Mouse (Mus musculus): Measurements from ENCODE around the gene Vsig8.
A peak's percentile ranks its signal among the peaks of the same experiment; 100 is the strongest.

Vsig8 gene

DNA sequence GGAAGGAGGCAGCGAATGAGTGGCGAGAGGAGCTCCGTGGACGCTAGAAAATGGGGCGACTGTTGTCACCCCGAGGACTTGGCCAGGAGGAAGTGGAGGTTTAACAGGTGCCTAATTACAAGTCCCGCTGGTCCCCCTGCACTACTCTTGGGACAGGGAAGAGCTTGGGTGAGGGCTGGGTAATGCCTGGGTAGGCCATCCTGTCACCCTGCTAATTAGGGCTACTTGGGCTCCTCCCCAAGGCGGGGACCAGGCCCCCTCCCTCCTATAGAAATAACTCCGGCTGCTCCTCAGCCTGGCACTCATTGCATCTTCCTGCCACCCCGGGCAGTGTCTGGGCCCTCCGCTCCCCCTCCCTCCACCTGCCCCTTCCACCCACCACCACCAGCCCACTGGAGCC, at the start of gene Vsig8:
Gene Vsig8 (plus strand): TSS at position 301 of the 400 bp plus-strand sequence.
- DNase-seq (ENCODE audit: low read depth) = no peak

DNA sequence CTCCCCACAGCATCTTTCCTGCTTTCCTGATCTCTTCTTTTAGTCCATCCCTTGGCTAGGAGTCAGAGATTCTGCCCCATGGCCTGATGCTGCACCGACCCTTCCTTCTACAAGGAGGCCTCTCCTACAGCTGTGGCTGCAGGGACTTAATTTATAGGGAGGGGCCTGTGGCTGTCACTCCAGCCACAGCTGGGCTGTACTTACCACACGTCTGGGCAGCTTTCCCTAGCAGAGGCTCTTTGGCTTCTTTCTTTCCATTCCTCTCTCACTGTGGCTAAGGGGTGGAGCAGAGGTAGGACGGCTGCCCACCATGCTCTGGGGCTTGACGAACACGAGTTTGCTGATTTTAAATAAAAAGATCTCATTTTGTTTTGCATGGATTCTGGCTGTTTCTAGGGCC, 48.7 kb upstream of the Vsig8 start:
- no peak for DNase-seq (ENCODE audit: low read depth)

DNA sequence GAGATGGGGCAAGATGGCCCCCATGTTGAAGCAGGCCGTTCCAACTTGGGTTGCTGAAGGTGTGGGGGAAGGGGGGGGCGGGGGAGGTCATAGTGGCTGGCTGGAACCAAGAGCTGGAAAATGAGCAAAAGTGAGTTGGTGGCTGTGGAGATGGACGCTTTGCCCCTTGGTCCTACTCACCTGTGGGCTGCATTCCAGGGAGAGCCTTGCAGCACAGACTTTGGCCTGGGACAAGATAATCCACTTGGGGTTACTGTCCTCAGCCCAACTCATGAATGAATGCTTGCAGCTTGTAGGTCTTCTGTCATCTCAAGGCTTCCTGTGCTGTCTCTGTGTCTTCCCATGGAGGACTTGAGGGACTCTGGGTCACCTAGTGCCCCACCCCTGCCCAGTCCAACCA, 48.0 kb upstream of the Vsig8 start:
- DNase-seq (ENCODE audit: low read depth) = no peak

DNA sequence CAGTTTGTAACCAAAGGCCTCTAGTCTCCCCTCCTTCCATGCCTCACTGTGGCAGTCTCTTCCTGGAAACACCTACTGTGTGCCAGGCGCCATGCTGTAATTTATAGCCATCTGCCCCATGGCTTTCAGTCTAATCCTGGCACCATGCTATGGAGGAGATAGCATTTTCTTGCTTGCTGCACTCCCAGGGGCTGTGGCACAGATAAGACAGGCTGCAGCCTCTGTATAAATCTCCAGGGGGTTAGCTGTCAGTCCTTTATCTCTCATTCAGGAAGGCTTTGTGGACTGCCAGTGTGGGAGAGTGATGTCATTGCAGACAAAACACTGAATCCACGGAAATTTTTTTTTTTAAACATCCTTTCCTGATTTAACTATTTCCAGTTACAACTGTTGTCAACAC, 47.6 kb upstream of the Vsig8 start:
- DNase-seq (ENCODE audit: low read depth) = no peak

DNA sequence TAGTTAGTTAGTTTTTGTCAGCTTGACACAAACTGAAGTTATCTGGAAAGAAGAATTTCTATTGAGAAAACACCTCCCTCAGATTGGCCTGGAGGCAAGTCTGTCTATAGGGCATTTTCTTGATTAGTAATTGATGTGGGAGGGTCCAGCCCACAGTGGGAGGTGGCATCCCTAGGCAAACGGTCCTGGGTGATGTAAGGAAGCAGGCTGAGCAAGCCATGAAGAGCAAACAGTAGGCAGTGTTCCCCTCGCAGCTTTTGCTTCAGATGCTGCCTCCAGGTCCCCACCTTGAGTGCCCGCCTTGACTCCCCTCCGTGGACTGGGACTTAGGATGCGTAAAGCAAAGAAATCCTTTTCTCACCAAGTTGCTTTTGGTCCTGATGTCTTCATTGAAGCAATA, 46.5 kb upstream of the Vsig8 start:
- no peak for DNase-seq (ENCODE audit: low read depth)

DNA sequence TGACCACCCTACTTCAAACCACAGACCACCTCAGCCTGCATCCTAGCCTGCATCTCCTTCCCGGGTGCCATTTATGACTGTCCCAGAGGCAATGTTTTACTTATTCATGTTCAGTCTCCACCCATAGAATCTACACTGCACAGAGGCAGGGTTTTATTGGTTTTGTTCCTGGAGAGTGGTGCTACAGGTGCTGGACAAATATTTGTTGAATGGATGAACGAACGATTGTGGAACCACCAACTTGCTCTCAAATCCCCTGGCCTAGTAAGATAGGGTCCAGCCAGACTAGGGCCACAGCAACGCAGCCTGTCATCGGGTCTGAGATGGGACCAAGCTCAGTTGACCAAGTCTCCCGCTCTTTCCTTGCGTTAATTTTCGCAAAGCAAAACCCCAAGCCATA, 45.8 kb upstream of the Vsig8 start:
- no peak for DNase-seq (ENCODE audit: low read depth)

DNA sequence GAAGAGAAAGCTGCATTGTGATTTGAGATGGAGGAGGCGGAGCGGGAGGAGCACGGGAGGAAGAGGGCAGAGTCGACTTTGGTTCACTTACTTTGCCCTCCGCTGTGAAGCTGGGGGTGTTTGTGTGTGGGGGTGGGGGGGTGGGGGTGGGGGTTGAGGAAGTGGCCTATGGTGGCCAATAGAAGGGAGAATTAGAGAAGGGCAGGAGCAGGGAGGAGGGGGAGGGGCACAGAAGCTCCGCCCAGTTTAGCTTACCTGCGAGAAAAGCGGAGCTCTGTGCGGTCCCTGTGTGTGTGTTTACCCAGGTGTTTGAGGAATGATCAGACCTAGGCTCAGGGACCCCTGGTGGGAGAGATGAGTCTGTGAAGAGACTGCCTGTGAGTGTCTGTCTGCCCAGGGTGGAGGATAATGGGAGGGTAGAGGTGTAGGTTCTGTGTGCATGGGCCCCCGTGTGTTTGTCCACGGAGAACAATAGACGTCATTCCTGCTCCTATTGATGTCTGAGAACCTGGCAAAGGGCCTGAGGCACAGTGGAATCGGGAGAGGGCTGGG, 45.2 kb upstream of the Vsig8 start:
- no peak for DNase-seq (ENCODE audit: low read depth)

DNA sequence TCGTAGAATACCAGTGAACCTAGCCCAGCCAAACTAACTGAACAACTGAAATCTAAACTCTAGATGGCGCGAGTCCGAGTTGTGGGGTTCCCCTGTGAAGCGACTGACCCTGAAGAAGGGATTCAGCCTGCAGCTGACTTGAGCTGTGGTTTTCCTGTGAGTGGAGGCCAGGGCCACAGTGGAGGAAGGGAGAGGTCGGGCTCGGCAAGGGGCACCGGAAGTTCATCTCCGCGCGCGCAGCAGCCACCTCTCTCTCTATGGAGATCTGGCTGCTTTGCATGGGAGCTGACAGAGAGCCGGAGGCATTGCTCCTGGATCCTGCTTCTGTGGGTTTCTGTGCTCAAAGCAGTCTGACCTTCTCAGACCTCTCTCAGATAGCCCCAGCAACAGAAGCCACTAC, 42.8 kb upstream of the Vsig8 start:
- DNase-seq (ENCODE audit: low read depth) = peak; percentile 65

DNA sequence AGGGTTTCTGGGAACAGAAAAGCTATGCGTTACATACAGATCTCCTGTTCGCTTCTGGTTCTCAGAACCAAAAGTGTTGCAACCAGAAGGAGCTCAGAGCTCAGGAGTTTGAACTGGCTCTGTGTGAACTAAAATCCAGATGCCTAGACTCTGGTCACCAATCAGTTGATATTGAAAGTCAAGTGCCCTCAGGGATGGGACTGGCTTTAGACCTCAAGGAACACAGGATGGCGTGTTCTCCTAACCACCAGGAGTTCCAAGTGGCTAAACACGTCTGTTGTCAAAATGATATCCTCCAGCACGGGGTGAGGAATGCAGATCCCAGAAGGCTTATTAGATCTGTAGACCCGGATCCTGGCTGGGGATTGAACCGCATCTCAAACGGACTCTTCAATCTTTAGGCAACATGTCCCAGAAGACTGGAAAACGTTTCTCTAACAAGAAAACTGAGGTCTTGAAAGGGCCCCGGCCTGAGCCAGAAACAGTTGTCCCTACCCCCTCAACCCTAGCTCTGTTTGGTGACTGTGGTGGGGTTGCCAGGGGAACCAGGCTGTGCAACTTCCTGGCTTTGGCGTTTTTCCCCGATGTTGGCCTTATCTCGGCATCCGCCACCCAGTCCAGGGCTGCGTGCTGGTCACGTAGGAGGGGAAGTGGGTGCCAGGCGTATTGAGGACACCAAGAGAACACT, 42.1 kb upstream of the Vsig8 start:
- DNase-seq (ENCODE audit: low read depth) = peak; percentile 86

DNA sequence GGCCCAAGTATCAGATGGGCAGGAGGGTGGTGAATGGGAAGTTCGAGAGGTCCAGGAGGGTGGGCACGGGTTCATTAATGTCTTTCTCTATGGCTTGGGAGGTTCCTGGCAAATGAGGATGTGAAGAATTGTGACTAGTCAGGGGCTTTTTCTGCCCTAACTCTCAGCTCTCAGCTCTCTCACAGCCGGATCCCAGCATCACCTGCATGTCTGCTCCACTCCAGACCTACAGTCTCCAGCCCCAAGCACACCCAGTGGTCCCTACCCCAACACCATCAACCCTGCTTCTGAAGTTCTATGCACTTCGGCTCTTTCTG, 41.6 kb upstream of the Vsig8 start:
- DNase-seq (ENCODE audit: low read depth) = no peak

DNA sequence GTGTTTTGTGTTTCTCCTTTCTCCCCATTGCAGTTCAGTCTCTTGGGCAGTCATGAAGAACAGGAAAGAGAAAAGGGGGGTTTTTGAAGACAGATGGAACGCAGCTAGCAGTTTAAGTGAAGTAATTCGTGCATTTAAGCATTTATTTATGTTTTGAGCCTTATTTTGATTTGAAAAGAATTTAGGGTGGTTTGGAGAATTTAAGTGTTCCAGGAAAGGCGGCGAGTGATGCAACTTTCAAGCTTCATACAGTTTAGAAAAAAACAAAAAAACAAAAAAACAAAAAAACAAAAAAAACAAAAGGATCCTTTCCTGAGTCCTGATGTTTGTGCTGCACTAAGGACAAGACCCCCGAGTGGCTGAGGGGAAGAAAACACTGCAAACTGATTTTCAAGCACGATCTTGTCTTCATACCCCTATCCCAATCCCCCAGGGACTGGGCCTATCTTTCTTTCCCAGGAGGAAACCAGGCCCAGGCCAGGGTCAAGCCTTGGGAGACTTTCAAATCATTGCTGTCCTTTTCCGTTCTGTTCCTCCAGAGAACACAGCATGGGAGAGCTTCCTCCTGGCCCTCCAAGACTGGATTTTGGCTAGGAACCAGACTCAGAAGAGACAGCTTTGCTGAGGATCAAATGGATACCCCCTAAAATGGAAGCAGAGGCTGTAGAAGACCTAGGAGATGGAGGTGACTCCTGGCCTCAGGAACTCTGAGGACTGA, 41.0 kb upstream of the Vsig8 start:
- DNase-seq (ENCODE audit: low read depth) = no peak

DNA sequence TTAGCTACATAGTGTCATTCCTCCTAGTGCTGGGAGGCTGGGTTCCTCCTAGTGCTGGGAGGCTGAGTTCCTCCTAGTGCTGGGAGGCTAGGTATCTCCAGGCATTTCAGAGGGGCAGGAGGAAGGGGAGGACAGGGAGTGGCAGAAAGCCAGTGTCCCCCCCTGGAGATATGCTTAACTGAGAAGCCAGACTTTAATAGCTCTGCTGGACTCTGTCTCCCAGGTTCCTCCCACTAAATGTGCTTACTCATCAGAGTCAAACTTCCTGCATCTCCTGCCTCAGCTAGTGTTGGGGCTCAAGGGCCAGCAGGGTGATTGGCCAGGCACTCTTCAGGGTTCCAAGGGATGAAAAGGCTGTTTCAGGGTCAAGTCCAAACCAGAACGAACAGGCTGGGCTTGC, 40.3 kb upstream of the Vsig8 start:
- no peak for DNase-seq (ENCODE audit: low read depth)

DNA sequence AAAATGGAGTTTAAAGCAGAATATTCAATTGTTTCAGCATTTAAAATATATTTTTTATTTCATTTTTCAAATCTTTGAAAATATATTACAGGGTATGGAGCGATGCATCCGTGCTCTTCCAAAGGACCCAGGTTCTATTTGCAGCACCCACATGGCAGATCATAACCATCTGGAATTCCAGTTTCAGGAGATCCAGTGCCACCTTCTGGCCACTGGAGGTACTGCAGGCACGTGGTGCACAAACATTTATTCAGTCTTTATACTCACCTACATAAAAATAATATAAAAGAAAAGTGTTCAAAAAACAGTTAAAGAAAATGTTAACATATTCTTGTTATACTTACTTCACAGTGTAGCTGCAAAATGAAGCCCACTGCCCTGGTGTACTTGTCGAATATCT, 37.7 kb upstream of the Vsig8 start:
- peak; percentile 60 for DNase-seq (ENCODE audit: low read depth)

DNA sequence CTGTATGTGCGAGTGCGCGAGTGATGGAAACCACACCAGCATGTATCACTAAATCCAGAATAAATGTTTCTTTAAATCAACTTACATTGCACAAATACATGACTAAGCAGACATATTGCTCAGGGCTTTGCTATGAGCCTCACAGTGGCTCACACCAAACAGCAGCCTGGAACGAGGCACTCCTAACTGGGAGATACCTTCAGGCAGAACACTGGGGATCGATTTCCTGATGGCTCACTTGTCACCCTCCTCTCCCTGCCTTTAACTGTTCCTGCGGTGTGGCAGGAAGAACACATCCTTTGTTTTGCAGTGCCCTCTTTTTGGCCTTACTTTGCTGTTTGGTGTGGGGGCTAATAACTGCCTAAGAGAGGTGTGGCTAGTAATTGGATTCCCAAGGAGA, 36.1 kb upstream of the Vsig8 start:
- DNase-seq (ENCODE audit: low read depth) = peak; percentile 11

DNA sequence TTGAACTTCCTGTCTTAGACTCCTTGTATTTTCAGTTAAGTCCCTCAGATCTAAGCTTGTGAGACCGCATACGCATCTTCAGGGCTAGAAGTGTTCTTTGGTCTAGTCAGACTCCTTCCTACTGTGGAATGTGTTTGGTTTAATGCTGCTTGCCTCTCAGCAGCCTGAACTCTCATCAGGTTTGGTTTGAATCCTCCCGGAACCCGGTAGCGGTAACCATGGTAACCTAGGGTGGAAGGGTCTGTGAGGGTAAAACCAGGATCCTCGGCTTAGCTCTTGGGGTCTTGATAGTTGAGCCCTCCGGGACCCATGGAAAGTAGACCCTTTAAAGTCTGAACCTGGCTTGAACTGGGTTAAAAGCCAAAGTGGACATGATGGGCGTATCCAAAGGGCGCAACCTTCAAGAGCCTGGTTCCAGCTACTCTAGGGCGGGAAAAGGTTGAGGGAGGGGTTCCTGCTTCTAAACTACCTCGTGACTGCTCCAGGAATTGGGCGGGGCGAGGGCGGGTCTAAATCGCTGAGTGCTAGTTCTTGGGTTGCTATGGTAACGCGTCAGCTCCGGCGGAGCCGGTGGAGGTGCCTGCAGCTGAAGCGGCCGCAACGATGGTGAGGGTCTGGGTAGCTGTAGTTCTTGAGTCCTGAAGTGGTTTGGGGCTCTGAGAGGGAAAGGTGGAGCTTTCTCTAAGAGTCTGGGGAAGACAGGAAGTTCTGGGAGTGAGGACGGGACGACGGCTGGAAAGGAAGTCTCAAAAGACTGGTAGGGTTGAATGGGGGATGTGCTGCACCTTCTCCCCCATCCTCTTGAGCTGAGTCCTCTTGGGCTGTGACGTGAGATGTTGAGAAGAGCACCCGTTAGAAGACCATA, 34.9 kb upstream of the Vsig8 start, which contains the start of gene Cfap45:
Gene Cfap45 (plus strand): TSS at position 226 of the 865 bp plus-strand sequence.
- peak; percentile 94 for DNase-seq (ENCODE audit: low read depth)

DNA sequence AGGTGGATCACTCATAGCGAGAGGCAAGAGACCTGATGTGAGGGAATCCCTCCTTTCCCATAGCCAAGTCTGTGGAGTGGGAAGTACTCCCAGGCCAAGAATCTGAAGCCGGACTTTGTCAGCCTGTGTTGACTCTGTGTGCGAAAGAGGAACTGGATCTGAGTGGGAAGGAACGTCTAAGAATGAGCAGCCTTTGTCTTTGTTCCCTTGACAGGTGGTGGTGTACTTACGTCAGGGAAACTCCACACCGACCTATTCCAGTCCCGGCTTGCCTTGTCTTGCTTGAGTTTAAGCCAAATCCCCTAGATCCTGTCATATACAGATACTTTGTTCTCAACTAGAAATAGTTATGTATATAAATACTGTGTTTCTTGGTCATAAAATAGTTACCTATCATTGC, 33.2 kb upstream of the Vsig8 start:
- DNase-seq (ENCODE audit: low read depth) = peak; percentile 31

DNA sequence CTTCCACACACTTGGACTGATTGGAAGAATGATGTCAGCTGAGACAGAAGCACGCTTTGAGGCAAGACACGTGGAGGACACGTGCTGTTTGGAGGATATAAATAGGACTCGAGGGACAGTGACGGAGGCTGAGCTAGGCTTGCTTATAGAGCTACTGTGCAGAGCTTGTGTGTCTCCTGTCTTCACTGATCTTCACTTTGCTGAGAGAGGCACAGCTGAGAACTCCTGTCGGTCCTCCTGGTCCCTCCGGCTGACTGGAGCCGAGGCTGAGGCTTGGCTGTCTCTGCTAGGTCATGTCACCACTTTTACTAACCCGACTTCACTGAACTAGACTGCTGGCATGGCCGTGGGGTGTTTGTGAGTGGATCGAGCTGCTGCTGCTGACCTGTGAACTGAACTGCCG, 32.0 kb upstream of the Vsig8 start:
- DNase-seq (ENCODE audit: low read depth) = peak; percentile 14

DNA sequence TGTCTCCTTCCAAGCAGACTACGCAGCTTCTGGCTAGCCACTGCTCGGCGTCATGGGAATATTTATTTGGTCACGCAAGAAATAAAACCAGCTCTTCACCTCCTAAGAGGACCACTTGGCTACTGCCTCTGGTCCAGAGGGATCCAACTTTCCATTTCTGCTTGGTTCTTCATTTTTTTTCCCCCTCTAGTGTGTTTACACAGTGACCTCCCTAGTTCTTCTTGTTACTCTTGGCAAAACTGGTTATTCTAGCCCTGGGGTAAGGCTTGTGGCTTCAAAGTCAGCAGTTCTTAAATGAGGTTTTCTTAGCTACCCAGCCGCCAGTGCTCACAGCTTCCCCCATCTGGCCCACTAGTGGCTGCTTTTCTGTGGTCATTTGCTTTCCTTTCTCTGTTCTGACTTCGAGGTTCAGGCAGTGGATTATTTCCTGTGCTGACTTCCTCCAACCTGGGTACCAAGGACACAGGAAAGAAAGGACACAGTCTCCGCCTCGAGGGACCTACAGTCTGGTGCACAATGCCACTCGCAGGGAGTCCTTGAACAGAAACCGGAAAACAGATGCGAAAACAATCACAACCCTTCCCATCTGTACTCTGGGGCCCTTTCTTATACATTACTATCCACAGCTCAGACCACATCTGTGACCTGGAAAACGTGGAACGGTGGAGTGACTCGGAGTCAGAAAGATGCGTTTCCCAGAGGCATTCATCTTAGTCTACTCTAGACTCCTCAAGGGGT, 30.5 kb upstream of the Vsig8 start:
- DNase-seq (ENCODE audit: low read depth) = peak; percentile 67

DNA sequence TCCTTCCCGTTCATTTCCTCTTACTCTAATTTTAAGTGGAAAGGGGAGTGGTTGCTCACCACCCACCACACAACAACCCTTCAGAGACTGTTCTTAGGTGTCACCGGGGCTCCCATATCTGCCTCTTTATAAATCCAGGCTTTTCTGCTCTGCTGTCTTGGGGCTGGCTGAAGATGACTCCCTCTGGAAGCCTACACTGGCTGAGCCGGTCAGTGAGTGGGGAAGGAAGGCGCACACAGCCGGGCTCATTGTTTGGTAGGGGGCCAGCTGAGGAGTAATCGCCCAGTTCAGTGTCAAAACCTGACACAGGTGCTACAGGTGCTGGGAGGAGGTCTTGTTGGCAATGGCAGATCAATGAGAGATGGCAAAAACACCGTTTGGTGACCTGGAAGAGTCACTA, 29.8 kb upstream of the Vsig8 start:
- no peak for DNase-seq (ENCODE audit: low read depth)

DNA sequence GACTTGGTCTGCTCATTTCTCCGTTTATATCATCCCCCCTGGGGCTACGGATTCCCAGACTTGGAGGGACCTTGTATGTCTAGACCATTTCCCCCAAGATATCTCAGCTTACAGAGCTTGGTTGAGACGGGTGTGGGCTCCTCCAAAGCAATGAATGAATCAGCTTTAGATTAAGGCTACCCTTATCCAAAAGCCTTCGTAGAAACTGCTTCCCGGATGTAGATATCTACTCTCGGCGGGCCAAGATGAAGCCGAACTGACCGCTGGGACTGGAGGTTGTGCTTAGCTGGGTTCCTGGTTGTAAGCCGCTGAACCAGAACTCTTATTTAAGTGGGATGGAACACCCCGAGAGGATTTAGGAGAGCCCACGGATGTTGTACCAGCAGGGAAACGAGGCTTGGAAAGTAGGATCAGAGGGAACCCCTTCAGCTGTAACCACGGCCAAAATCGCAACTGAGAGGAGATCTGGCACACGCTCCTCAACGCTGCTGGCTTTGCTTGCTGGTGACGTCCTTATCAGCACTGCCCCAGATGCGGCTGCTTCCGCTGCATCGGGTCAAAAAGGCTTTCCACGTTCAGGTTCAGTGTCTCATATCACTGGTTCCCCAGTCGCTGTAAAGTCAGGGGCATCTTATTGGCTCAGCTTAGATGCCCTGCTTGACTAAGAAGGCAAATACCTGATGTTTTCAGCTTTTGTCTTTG, 29.2 kb upstream of the Vsig8 start:
- peak; percentile 63 for DNase-seq (ENCODE audit: low read depth)

DNA sequence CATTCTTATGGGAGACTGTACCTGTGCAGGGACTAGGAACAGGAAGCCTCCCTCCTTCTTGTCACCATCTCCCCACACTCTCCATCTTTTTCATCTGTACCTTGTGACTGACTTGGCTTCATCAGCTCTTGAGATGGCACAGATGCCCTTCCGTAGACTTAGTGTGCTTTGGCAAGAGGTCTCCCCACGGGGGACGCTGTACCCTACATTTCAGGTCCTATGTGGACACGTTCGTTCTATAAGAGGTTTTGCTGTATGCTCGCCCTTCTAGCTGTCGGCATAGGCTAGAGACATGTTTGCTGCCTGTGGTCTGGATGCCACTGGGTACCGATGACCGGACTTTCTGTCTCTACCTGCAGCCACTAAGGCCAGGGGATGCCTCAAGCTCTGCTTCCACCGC, 28.3 kb upstream of the Vsig8 start:
- DNase-seq (ENCODE audit: low read depth) = peak; percentile 26
